Mouse (Mus musculus) heart, embryonic 13.5 days (tissue): ENCODE results near the gene Mettl8. TPM values are rescaled to one million over a fixed set of nuclear protein-coding genes. Genes with fewer than 3 reads are reported as not detected.

Experiments
- ATAC-seq: fragments of 200-750 bp; cut with Nextera tagmentation; 2 replicates; pipeline ENCODE4 v1.8.0; 2017; ENCODE audit warnings: moderate TSS enrichment; ENCODE audit not compliant: insufficient number of reproducible peaks, low FRiP score, low TSS enrichment; ENCODE audit errors: extremely low read depth
- H3K27ac ChIP-seq: fragments of 300-500 bp; sonication (generic); replicated peaks from 2 replicates; pipeline ENCODE4 v1.5.1; 2015; ENCODE audit warnings: moderate library complexity, mild to moderate bottlenecking, inconsistent platforms
- H3K27me3 ChIP-seq: fragments of 300-500 bp; sonication (generic); replicated peaks from 2 replicates; pipeline ENCODE4 v1.6.1; 2015; ENCODE audit warnings: mild to moderate bottlenecking, inconsistent platforms
- H3K36me3 ChIP-seq: fragments of 300-500 bp; sonication (generic); 2 replicates; pipeline ENCODE4 v1.6.1; 2015; ENCODE audit warnings: mild to moderate bottlenecking, inconsistent platforms
- H3K4me1 ChIP-seq: fragments of 300-500 bp; sonication (generic); 2 replicates; pipeline ENCODE4 v1.6.1; 2015; ENCODE audit warnings: inconsistent platforms
- H3K4me2 ChIP-seq: fragments of 300-500 bp; sonication (generic); 2 replicates; pipeline ENCODE4 v1.6.1; 2015; ENCODE audit warnings: inconsistent platforms, mild to moderate bottlenecking, moderate library complexity
- H3K4me3 ChIP-seq: fragments of 300-500 bp; sonication (generic); 2 replicates; pipeline ENCODE4 v1.5.1; 2015; ENCODE audit warnings: moderate library complexity, mild to moderate bottlenecking, inconsistent platforms
- H3K9ac ChIP-seq: fragments of 300-500 bp; sonication (generic); 2 replicates; pipeline ENCODE4 v1.6.1; 2015; ENCODE audit warnings: inconsistent platforms, mild to moderate bottlenecking, moderate library complexity
- H3K9me3 ChIP-seq: fragments of 300-500 bp; sonication (generic); 2 replicates; pipeline ENCODE4 v1.6.1; 2016; ENCODE audit warnings: inconsistent platforms
- WGBS: fragments of 180-500 bp; shearing (Covaris S2); methylation state at CpG from one replicate; pipeline ENCODE4 v1.1.7; 2015; ENCODE audit warnings: mixed read lengths; 5-methylcytosine and 5-hydroxymethylcytosine counted together
- polyA plus RNA-seq: library from polyadenylated mRNA; unstranded; fragments of >200 nt; fragmentation: Nextera tagmentation; extraction: Ambion mirVana; gene quantifications from 2 replicates; pipeline ENCODE4 v1.2.1, GENCODE M21; 2015

Mettl8 gene
- polyA plus RNA-seq, 1 experiment from 2014 or later = 9.4 TPM

DNA sequence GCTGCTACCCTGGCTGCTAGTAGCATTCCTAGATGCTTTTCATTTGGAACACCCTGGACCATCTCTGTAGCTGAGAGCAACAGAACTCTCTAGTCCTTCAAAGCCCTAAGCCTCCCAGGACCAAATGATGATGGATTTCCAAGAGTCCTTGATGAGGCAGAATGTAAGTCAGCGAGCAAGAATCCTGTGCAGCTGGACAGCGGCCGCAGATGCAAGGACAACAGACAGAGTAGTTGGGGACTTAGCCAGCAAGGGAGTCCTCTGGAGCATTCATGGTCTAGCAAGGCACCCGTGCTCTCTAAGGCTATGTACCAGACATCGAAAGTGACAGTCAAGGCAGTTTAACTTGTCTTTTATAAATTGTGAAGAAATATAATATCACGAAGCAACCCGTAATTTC lies 41.9 kb downstream of the Mettl8 start:
- 0 out of 2 replicates have a peak, but pooled peaks cover under 1% of the 10 kb centered on the region for H3K4me1 ChIP-seq
- no peak overlapping the region for H3K9ac ChIP-seq
- H3K36me3 ChIP-seq = peaks cover 6% of the 10 kb centered on the region
- WGBS = 91% methylated on average over 7 of the region's 7 CpGs
- H3K4me3 ChIP-seq = no peak overlapping the region
- H3K4me2 ChIP-seq = no peak overlapping the region
- no peak for ATAC-seq
- no peaks in the 10 kb centered on the region for H3K27me3 ChIP-seq
- no peaks in the 10 kb centered on the region for H3K9me3 ChIP-seq
- H3K27ac ChIP-seq = no peak overlapping the region

DNA sequence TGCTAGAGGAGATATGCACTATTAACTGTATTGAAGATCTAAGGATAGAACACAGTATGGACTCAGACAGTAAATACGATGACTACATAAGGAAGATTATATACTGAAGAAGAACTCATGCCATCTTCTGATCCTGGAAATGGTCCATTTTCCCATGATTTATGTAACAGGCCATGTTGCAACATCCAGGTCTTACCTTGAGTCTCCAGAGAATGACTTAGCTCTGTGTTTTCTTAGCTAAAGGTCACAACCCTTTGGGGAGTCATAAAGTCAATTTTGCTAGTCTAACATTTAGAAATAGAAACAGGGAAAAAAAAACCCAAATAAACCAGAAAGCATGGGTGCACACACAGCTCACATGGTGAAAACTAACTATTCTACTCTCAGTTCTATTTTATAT lies 43.6 kb downstream of the Mettl8 start:
- no peak overlapping the region for H3K4me3 ChIP-seq
- no peaks in the 10 kb centered on the region for H3K9me3 ChIP-seq
- H3K4me1 ChIP-seq = no peaks in the 10 kb centered on the region
- H3K27ac ChIP-seq = no peak overlapping the region
- no peak overlapping the region for H3K9ac ChIP-seq
- no peaks in the 10 kb centered on the region for H3K27me3 ChIP-seq
- H3K36me3 ChIP-seq = peaks cover 6% of the 10 kb centered on the region
- 74% methylated on average over 1 of the region's 1 CpGs for WGBS
- H3K4me2 ChIP-seq = no peak overlapping the region
- no peak for ATAC-seq

DNA sequence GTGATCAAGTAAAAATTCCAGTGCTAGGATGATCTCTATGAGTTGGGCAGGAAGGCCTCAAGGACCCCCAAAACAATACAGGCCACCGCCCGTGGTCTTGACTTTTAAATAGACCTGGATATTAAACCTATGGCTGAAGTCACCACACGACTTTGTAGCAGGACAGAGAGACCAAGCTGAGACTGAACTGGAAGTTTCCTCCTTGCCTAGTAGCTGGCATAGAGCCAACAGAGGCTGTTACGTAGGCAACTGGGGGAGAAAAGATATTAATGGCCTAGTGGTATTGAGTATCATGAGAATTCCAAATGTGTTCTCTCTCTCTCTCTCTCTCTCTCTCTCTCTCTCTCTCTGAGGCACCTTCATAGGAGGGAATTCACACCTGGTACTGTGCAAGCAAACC lies 51.0 kb downstream of the Mettl8 start:
- H3K27ac ChIP-seq = no peak overlapping the region
- no peak overlapping the region for H3K4me3 ChIP-seq
- peaks cover 2% of the 10 kb centered on the region; the same call in 1 of the 2 replicates for H3K36me3 ChIP-seq
- no peak for ATAC-seq
- H3K4me2 ChIP-seq = no peak overlapping the region
- peaks cover 8% of the 10 kb centered on the region for H3K4me1 ChIP-seq
- no peaks in the 10 kb centered on the region for H3K9me3 ChIP-seq
- WGBS = 56% methylated on average over 4 of the region's 4 CpGs
- H3K27me3 ChIP-seq = no peaks in the 10 kb centered on the region
- H3K9ac ChIP-seq = no peak overlapping the region

DNA sequence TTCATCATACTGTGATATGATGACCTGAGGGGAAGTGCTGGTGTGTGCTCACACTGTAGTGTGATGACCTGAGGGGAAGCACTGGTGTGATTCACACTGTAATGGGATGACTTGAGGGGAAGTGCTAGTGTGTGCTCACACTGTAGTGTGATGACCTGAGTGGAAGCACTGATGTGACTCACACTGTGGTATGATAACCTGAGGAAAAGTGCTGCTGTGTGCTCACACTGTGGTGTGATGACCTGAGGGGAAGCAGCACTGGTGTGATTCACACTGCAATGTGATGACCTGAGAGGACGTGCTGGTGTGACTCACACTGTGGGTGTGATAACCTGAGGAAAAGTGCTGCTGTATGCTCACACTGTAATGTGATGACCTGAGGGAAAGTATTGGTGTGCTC lies 52.9 kb downstream of the Mettl8 start:
- Histone ChIP-seq H3K27ac (no peak overlapping the region), H3K9ac (no peak overlapping the region), H3K4me1 (peaks cover 13% of the 10 kb centered on the region), H3K4me3 (no peak overlapping the region), H3K27me3 (no peaks in the 10 kb centered on the region), H3K4me2 (no peak overlapping the region), H3K36me3 (no peaks in the 10 kb centered on the region), H3K9me3 (no peaks in the 10 kb centered on the region)
- WGBS = 67% methylated on average over 1 of the region's 1 CpGs
- ATAC-seq = no peak

DNA sequence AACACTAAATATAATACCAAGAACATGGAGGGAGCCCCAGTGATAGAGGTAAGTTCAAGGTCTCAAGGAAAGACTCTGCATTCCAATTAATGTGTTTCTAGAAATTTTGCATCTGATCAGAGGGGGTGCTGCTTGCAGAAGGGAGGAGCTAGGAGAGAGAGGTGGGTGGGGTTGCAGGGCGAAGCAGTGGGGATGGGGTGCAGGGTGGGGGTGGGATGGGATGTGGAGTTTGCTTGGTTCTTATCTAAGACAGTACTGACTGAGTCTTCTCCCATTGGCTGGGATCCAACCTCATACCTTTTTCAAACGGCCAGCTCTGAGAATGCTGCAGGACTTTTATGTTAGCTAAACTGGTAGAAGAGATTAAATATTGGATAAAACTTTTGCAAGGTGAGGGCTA lies 56.6 kb downstream of the Mettl8 start:
- Histone ChIP-seq H3K27ac (no peak overlapping the region), H3K4me3 (no peak overlapping the region), H3K27me3 (no peaks in the 10 kb centered on the region), H3K9me3 (no peaks in the 10 kb centered on the region), H3K36me3 (no peaks in the 10 kb centered on the region), H3K9ac (no peak overlapping the region), H3K4me1 (peaks cover 7% of the 10 kb centered on the region; the same call in 1 of the 2 replicates), H3K4me2 (no peak overlapping the region)
- WGBS = 53% methylated on average over 2 of the region's 2 CpGs
- ATAC-seq = no peak

DNA sequence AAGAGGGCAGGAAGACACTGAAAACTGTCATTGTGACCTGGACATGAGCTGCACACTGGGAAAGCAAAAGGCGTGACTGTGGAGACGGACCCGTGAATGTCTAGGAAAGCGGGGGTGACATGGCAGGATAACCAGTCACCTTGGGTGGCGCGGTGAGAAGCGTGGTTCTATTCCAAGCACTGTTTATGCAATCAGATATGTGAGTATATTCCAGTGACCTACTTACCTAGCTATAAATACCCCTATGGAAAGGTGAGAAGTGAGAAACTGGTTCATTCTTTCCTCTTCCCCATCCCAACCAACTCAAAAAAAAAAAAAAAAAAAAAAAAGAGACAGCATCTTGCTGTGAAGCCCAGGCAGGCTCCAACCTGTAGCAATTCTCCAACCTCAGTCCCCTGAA lies 58.9 kb downstream of the Mettl8 start:
- WGBS = 67% methylated on average over 7 of the region's 7 CpGs

DNA sequence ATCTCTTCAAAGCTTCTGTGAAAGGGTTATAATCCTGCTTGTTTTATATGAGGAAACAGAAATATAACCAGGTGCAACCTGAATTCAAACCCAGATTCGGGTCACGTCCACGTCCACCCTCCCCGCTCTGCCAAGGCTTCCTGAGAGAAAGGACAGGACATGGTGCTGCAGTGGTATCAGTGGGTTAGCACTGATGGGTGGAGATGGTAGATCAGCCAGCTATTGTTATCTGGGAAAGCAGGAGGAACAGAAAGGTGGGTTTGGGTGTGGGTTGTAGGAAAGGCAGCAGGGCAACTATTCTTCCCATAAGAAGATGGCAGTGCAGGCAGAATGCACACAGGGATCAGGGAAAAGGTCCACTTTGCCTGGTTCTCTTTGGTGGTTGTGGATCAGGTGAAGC lies 59.5 kb downstream of the Mettl8 start:
- Histone ChIP-seq H3K27me3 (no peaks in the 10 kb centered on the region), H3K9ac (no peak overlapping the region), H3K4me2 (no peak overlapping the region), H3K27ac (no peak overlapping the region), H3K4me1 (peaks cover 21% of the 10 kb centered on the region), H3K9me3 (no peaks in the 10 kb centered on the region), H3K4me3 (no peak overlapping the region), H3K36me3 (peaks cover 3% of the 10 kb centered on the region; the same call in 1 of the 2 replicates)
- no peak for ATAC-seq
- WGBS = 89% methylated on average over 4 of the region's 4 CpGs

More for the DNA sequence above, 58.9 kb downstream of the Mettl8 start:
- Histone ChIP-seq H3K9me3 (no peaks in the 10 kb centered on the region), H3K27me3 (no peaks in the 10 kb centered on the region), H3K27ac (0 out of 2 replicates have a peak overlapping the region, but pooled peaks have one; percentile 36), H3K36me3 (peaks cover 3% of the 10 kb centered on the region; the same call in 1 of the 2 replicates), H3K4me1 (peaks cover 16% of the 10 kb centered on the region), H3K4me3 (no peak overlapping the region), H3K4me2 (no peak overlapping the region), H3K9ac (no peak overlapping the region)
- ATAC-seq = no peak

DNA sequence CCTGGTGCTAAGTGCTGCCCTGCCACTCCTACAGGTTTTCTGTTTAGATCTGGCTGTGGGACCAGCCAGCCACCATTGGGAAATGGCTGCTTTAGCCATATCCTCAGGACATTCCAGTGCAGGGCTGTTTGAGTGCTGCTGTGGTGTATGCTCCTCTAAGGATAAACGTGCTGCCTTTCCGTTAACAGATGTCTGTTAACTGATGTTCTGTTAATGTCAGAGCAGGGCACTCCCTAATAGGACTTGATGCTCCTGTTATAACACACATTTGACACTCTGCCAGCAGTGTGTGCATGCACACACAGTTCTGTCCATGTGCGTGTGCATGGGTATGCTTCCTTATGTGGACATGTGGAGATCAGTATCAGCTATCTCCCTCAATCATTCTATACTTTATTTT lies 61.6 kb downstream of the Mettl8 start:
- peaks cover 38% of the 10 kb centered on the region for H3K4me1 ChIP-seq
- 60% methylated on average over 3 of the region's 3 CpGs for WGBS
- no peak overlapping the region for H3K4me2 ChIP-seq
- H3K4me3 ChIP-seq = no peak overlapping the region
- ATAC-seq = no peak
- no peaks in the 10 kb centered on the region for H3K27me3 ChIP-seq
- no peak overlapping the region for H3K9ac ChIP-seq
- no peaks in the 10 kb centered on the region for H3K9me3 ChIP-seq
- no peak overlapping the region for H3K27ac ChIP-seq
- H3K36me3 ChIP-seq = peaks cover 3% of the 10 kb centered on the region; the same call in 1 of the 2 replicates

DNA sequence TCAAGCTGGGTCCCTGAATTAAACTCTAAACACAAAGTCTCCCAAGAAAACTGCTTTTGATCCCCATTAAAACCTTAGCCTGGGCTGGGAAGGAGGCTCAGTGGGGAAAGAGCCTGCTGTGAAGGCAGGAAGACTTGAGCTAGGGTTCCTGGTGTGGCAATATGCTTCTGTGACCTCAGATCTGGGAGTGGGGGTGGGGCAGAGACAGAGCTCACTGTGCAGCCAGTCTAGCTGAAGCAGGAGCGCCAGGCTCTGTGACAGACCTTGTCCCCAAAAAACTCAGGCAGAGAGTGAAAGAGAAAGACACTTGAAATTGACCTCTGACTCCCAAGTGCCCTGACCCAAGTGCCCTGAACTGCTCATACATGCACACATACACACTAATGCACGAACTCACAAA lies 62.7 kb downstream of the Mettl8 start:
- Histone ChIP-seq H3K27ac (0 out of 2 replicates have a peak overlapping the region, but pooled peaks have one; percentile 16), H3K9ac (no peak overlapping the region; the same call in 1 of the 2 replicates), H3K4me3 (no peak overlapping the region), H3K27me3 (no peaks in the 10 kb centered on the region), H3K9me3 (no peaks in the 10 kb centered on the region), H3K4me1 (peaks cover 44% of the 10 kb centered on the region), H3K4me2 (no peak overlapping the region), H3K36me3 (peaks cover 3% of the 10 kb centered on the region; the same call in 1 of the 2 replicates)
- 68% methylated on average over 2 of the region's 2 CpGs for WGBS
- no peak for ATAC-seq

DNA sequence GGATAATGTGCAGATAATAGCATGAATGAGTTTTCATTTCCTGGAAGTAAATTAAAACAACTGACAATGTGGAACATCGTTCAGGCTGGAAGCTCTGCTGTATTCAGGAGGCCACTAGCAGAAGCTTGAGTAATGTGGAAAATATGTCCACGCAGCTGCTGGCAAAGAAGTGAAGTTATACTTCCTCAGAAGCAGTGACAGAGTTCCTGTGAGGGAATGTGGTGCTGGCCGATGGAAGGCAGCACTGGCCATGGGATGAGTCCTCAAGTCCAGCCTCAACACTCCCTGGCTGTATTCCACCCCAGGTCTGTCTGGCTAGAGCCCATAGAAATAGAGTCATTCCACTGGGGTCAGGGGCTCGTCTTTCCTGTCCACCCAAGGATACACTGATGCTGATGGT lies 65.2 kb downstream of the Mettl8 start:
- H3K27ac ChIP-seq = peak overlapping the region; percentile 92
- H3K27me3 ChIP-seq = no peaks in the 10 kb centered on the region
- peaks cover 3% of the 10 kb centered on the region; the same call in 1 of the 2 replicates for H3K36me3 ChIP-seq
- H3K4me3 ChIP-seq = no peak overlapping the region
- H3K9ac ChIP-seq = 0 out of 2 replicates have a peak overlapping the region, but pooled peaks have one; percentile 33
- H3K4me2 ChIP-seq = peak overlapping the region; percentile 66
- no peaks in the 10 kb centered on the region for H3K9me3 ChIP-seq
- peaks cover 44% of the 10 kb centered on the region for H3K4me1 ChIP-seq
- no peak; the same call in 1 of the 2 replicates for ATAC-seq
- WGBS = 21% methylated on average over 4 of the region's 4 CpGs

DNA sequence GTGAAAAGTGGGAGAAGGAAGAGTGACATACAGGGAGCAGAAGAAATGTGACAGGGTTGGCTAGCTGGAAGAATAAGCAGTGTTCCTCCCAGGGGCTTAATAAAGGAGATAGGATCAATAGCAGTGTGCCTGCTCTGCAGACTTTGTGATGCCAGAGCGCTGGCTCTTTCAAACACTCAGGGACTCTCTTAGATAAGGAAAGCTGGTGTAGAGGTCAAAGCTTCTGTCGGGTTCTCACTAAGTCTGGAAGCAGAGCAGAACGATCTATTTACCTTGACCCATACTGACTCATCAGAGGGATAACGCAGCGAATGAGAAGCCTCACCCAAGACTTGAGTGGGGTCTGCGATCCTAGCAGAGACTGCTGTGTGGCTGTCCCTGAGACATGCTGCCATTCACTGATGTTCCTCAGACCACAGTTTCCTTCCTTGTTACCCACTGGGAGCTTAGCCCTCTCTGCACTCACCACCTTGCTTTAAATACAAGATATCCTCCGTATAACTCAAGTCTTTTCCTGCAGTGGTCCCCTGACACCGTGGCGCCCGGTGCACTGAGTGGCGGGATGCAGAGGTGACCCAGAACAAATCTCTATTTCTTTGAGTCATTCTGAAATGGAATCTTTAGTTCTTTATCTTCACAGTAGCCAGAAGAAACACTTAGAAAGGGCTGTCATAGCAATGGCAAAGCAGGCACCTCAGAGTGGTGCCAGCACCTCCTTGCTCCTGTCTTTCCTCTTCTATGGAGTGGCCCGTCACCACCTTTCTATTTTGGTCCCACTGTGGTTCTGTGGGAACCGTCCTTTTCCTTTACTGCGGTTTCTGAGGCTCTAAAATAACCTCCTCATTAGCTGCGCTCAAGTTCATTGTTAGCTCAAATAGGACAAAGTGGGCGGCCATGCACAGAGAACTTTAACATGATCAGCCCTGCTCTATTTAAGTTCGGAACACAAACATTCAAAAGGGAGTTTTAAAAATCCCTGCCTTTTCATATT lies 65.9 kb downstream of the Mettl8 start:
- peaks cover 3% of the 10 kb centered on the region; the same call in 1 of the 2 replicates for H3K36me3 ChIP-seq
- peak; percentile 79; the same call in 1 of the 2 replicates for ATAC-seq
- H3K27ac ChIP-seq = peak overlapping the region; percentile 92
- no peaks in the 10 kb centered on the region for H3K27me3 ChIP-seq
- WGBS = 26% methylated on average over 17 of the region's 17 CpGs
- peaks cover 44% of the 10 kb centered on the region for H3K4me1 ChIP-seq
- H3K4me3 ChIP-seq = peak overlapping the region; percentile 34
- no peaks in the 10 kb centered on the region for H3K9me3 ChIP-seq
- peak overlapping the region; percentile 68 for H3K9ac ChIP-seq
- peak overlapping the region; percentile 66 for H3K4me2 ChIP-seq
